Mouse (Mus musculus): ENCODE measurements around the gene Ntf3.

The Ntf3 gene

GRCm38 (mm10) chr6:126106051-126106797 is 60.5 kb downstream of the Ntf3 start:
- DNase-seq (ENCODE audit: low spot score in 2 of 2) = peak in 1 of 2 experiments; percentile 12

DNA sequence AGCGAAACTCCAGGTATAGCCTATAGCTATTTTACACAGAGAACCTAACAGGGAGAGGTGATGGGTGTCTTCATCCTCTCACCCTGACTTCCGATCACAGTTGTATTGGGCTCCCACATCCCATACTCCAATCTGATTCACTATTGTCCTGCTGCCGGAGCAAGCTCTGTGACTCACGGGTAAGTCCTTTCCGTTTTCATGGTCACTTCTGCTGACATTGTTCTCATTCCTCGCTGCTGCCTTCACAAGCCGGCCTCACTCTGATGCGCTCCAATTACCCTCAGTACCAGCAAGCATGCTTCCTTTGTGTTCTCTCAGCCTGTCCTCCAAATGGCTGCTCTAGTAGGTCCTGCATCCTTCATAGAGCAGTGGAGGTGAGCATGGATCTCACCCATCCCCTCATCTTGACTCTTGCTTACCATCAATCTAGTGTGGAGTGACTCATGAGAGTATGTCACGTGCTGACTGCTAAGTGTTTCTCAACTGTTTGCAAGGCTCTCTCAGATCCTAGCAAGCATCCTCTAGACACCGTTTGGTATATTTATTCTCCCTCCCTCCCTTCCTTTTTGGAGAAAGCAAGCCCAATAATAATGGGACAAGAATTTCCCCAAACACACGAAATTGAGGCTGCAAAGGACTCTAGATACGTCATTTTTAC is 61.5 kb downstream of the Ntf3 start:
- DNase-seq (ENCODE audit: low spot score in 2 of 2) = no peak

GRCm38 (mm10) chr6:126102571-126102970 is 64.1 kb downstream of the Ntf3 start:
- DNase-seq (ENCODE audit: low spot score in 2 of 2) = no peak

DNA sequence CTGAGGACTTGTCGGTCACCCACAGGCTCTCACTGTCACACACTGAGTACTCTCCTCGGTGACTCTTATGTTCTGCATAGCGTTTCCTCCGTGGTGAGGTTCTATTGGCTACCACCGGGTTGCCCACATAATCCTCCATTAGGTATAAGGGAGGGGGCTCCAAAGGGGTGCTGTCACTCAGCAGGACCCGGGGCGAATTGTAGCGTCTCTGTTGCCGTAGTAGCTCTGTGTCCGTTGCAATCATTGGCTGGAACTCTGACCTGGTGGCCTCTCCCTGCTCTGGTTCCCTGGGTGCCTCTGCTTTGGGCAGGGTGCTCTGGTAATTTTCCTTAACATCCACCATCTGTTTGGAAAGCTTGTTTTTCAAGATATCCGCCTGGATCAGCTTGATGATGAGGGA is 64.7 kb downstream of the Ntf3 start:
- no peak for DNase-seq (ENCODE audit: low spot score in 2 of 2)

DNA sequence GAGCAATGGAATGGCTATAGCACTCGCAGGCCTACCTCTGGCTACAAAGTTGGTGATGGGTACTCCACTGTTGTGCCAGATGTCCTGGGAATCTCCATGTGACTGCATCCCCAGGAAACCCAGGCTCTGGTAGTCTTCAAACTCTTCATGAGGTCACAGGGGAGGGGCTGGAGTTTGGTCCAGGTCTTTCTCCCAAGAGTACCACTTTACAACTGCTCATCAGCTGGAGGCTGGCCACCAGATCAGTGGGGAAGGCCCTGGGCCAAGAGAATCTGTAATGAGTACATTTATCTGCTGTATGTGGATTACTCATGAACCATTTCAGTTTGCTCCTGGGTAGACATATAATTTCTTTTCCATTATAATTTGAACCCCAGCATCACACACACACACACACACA is 66.1 kb downstream of the Ntf3 start:
- no peak for DNase-seq (ENCODE audit: low spot score in 2 of 2)

DNA sequence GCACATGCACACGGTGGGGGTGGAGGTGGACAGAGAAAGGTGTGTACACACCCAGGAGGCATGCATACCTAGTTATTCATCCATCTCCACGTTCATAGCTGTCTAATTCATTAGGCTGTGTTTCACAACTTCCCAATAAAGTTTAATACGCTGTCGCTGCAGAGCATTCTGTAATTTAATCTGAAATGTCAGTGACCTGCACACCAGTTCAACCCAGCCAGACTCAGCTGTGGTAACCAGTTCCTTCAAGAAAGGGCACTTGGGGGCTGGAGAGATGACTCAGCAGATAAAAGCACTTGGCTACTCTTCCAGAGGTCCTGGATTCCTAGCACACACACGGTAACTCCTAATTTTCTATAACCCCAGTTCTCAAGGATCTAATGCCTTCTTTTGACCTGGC is 69.2 kb downstream of the Ntf3 start:
- no peak for DNase-seq (ENCODE audit: low spot score in 2 of 2)

GRCm38 (mm10) chr6:126096085-126096484 is 70.6 kb downstream of the Ntf3 start:
- DNase-seq (ENCODE audit: low spot score in 2 of 2) = peak in 1 of 2 experiments; percentile 12

- DNase-seq (ENCODE audit: low spot score in 2 of 2) = no peak
Observed at GRCm38 (mm10) chr6:126095041-126095440, 71.7 kb downstream of the Ntf3 start.

- no peak for DNase-seq (ENCODE audit: low spot score in 2 of 2)
Observed at GRCm38 (mm10) chr6:126092026-126092425, 74.7 kb downstream of the Ntf3 start.

DNA sequence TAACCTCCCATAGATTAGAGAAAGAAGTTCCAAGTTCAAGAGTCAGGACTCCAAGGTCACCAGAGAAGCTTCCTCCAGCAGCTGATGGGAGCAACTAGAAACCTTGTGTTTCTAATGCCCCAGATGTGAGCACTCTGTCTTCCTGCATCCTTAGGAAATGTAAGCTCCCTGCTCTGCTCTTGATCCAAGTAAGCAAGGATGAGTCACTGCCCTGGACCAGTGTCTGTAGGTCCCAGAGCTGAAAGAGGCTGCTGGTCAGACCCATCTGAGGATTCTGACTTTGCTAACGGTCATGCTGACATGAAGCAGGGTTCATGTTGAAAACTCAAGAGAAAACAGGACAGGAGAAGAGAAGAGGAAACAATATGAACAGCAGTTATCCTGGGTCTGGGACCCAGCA is 76.6 kb downstream of the Ntf3 start:
- no peak for DNase-seq (ENCODE audit: low spot score in 2 of 2)

GRCm38 (mm10) chr6:126088489-126089265 is 78.0 kb downstream of the Ntf3 start:
- DNase-seq (ENCODE audit: low spot score in 2 of 2) = no peak

GRCm38 (mm10) chr6:126086321-126086950 is 80.3 kb downstream of the Ntf3 start:
- DNase-seq (ENCODE audit: low spot score in 2 of 2) = no peak

GRCm38 (mm10) chr6:126080531-126080930 is 86.2 kb downstream of the Ntf3 start:
- DNase-seq (ENCODE audit: low spot score in 2 of 2) = no peak

DNA sequence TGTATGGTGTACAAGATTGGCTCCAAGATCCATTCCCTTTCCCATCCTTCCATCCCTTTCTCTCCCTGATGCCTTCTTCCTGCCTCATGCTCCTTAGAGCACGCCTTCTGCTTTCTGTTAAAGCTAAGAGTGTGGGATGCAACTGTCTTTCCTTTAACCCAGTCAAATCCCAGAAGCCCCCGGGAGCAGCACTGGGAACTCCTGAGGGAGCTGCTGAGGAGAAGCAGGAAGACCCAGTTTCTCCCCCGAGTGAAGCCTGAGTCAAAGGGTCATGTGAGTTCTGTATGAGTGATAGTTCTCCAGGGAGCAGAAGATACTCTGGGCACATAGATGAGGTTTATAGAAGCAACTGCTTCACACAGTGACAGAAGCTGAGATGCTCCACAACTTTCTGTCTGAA is 109.0 kb downstream of the Ntf3 start:
- no peak for DNase-seq (ENCODE audit: low spot score in 2 of 2)

DNA sequence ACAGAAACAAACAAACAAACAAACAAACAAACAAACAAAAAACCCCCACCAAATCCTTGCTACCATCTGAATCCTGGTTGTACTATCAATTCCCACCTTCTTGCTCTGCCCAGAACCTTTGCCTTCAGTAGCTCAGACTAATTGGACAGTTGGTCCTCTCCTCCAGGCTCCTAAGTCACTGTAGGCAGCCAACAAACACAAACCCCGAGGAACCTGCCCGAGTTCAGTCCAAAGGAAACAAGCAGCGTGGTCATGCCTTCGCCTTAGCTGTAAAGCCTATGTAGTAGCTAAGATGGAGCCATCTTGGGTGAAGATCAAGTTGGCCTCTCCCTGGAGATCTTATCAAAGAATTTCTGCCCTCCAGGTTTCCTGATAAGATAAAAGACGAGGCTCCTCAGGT is 113.6 kb downstream of the Ntf3 start:
- no peak for DNase-seq (ENCODE audit: low spot score in 2 of 2)

All from frontal cortex, postnatal 25 days (tissue).